Mouse (Mus musculus): ENCODE measurements around the gene Fdps. TPM values are rescaled to one million over a fixed set of nuclear protein-coding genes. Genes with fewer than 3 reads are reported as not detected.

The Fdps gene
- polyA plus RNA-seq, 1 experiment: 81.3 TPM

DNA sequence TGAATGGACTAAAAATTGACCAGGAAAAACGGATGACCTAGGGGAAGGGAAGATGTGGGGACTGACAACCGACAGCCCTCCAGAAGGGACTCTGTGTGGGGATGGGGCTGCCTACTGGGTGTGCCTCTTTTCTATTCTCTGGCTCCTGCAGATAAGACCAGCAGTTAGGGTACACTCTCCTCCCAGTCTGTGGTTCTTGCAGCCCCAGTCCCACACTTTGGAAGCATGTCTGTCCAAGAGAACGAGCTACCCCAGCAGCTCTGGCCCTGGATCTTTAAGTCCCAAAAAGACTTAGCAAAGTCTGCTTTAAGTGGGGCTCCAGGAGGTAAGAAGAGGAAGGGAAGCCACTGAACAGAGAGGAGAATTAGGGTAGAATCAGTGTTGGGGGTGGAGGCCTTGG, 34.2 kb upstream of the Fdps start, which contains the start of gene Pklr:
Gene Pklr, plus strand, starts transcription at position 185 of the 400 bp plus-strand sequence.
- Histone ChIP-seq H3K27me3 (ENCODE audit: control insufficient read depth, insufficient read depth, low read length) (no peaks in the 10 kb centered on the region), H3K4me3 (ENCODE audit: low read depth, low read length) (peak within 1 kb of the TSS; percentile 75), H3K4me1 (ENCODE audit: control insufficient read depth, insufficient read depth, insufficient read length, low read length) (peaks cover 32% of the 10 kb centered on the region), H3K36me3 (ENCODE audit: control insufficient read depth, insufficient read depth, low read length) (peaks cover 5% of the 10 kb centered on the region), H3K27ac (ENCODE audit: insufficient read depth, low read depth, low read length) (peak within 1 kb of the TSS; percentile 91)
- TF ChIP-seq CTCF (IDR thresholded peaks at IDR 0.05; ENCODE audit: extremely low read depth, insufficient read length, insufficient replicate concordance, low read depth, low read length): no peak
- no peak for TF ChIP-seq POLR2A (IDR thresholded peaks at IDR 0.05; ENCODE audit: low read depth, low read length)
- WGBS: 34% methylated on average over 3 of the region's 3 CpGs

DNA sequence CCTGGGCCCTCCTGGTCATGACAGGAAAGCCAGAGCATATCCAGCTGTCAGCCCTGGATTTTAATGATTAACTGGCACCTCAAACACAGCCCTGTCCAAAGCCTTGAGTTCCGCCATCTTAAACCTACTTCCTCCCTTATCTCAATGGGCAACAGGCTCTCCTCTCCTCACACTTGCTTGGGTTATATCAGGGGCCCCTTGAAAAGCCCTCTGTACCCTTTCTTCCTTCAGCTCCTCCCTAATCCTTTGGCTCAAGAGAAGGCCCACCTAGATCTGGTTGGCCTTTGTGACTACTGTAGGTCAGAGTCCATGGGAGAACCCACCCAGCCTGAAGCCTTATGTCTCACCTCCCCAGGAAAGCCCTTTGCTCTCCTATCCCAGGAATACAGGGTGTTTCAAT, 32.0 kb upstream of the Fdps start:
- TF ChIP-seq CTCF (IDR thresholded peaks at IDR 0.05; ENCODE audit: extremely low read depth, insufficient read length, insufficient replicate concordance, low read depth, low read length) (no peak), POLR2A (IDR thresholded peaks at IDR 0.05; ENCODE audit: low read depth, low read length) (no peak)
- Histone ChIP-seq H3K27ac (ENCODE audit: insufficient read depth, low read depth, low read length) (peak overlapping the region; percentile 52), H3K4me3 (ENCODE audit: low read depth, low read length) (no peak overlapping the region), H3K27me3 (ENCODE audit: control insufficient read depth, insufficient read depth, low read length) (no peaks in the 10 kb centered on the region), H3K4me1 (ENCODE audit: control insufficient read depth, insufficient read depth, insufficient read length, low read length) (peaks cover 32% of the 10 kb centered on the region), H3K36me3 (ENCODE audit: control insufficient read depth, insufficient read depth, low read length) (no peaks in the 10 kb centered on the region)
- 27% methylated on average over 1 of the region's 1 CpGs for WGBS

DNA sequence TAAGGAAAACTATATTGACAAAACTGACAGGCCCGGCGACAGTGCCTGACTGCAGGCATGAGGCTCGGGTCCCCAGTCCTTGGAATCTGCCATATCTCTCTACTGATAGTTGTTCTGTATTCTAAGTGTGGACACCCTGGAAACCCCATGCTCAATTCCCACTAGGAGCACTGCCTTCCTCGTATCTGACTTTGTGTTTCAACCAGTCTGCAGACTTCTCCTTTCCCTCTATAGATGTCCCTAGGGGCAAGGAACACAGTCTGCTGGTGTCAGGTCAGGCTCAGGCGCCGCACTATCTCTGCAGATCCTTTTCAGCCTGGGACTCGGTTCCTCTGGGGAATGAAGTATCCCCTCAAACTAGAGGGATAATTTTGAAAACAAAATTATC, 31.3 kb upstream of the Fdps start:
- Histone ChIP-seq H3K36me3 (ENCODE audit: control insufficient read depth, insufficient read depth, low read length) (no peaks in the 10 kb centered on the region), H3K27ac (ENCODE audit: insufficient read depth, low read depth, low read length) (peak overlapping the region; percentile 52), H3K27me3 (ENCODE audit: control insufficient read depth, insufficient read depth, low read length) (no peaks in the 10 kb centered on the region), H3K4me1 (ENCODE audit: control insufficient read depth, insufficient read depth, insufficient read length, low read length) (peaks cover 29% of the 10 kb centered on the region), H3K4me3 (ENCODE audit: low read depth, low read length) (no peak overlapping the region)
- 69% methylated on average over 7 of the region's 7 CpGs for WGBS
- TF ChIP-seq CTCF (IDR thresholded peaks at IDR 0.05; ENCODE audit: extremely low read depth, insufficient read length, insufficient replicate concordance, low read depth, low read length): no peak
- TF ChIP-seq POLR2A (IDR thresholded peaks at IDR 0.05; ENCODE audit: low read depth, low read length): no peak

GRCm38 (mm10) chr3:89132285-89133062, 30.7 kb upstream of the Fdps start:
- Histone ChIP-seq H3K27me3 (ENCODE audit: control insufficient read depth, insufficient read depth, low read length) (no peaks in the 10 kb centered on the region), H3K36me3 (ENCODE audit: control insufficient read depth, insufficient read depth, low read length) (no peaks in the 10 kb centered on the region), H3K4me1 (ENCODE audit: control insufficient read depth, insufficient read depth, insufficient read length, low read length) (peaks cover 29% of the 10 kb centered on the region), H3K27ac (ENCODE audit: insufficient read depth, low read depth, low read length) (no peak overlapping the region), H3K4me3 (ENCODE audit: low read depth, low read length) (peak overlapping the region; percentile 28; the same call in 1 of the 2 replicates)
- 26% methylated on average over 30 of the region's 30 CpGs for WGBS
- TF ChIP-seq CTCF (IDR thresholded peaks at IDR 0.05; ENCODE audit: extremely low read depth, insufficient read length, insufficient replicate concordance, low read depth, low read length) (no peak), POLR2A (IDR thresholded peaks at IDR 0.05; ENCODE audit: low read depth, low read length) (no peak)

DNA sequence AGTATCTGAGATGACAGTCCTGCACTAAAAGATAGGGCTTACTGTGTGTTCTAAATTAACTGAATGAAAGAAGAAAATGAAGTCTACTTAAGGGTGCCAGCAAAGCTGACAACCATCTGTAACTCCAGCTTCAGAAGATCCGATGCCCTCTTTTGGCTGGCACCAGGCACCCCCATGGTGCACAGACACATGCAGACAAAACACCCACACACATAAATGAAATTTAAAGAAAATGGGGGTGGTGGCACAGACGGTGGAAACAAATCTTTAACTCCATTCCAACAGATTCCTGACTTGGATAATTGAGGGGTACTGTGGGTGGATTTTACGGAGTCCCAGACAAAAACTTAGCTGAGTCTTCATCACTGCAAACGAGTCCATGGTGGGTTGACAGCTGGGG, 30.1 kb upstream of the Fdps start:
- no peak overlapping the region for H3K27ac ChIP-seq (ENCODE audit: insufficient read depth, low read depth, low read length)
- TF ChIP-seq POLR2A (IDR thresholded peaks at IDR 0.05; ENCODE audit: low read depth, low read length): no peak
- no peak for TF ChIP-seq CTCF (IDR thresholded peaks at IDR 0.05; ENCODE audit: extremely low read depth, insufficient read length, insufficient replicate concordance, low read depth, low read length)
- 71% methylated on average over 4 of the region's 4 CpGs for WGBS

DNA sequence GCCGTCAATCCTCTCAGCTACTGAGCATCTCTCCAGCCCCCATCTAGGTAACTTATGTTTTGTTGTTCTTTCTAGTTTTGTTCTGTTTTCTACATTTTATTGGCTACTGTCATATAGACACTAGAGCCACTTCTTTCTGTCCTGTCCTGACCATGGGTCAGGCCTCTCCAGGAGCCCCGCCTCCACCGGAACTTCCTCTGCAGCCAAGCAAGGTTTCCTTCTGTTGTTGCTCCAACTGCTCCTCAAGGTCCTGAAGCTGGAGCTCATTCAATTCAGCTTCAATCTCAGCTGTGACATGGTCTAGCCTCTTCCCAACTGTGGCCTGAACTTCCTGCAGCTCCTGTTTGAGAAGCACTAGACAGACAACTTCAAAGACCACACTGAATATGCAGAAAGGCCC, 28.1 kb upstream of the Fdps start:
- Histone ChIP-seq H3K27me3 (ENCODE audit: control insufficient read depth, insufficient read depth, low read length) (no peaks in the 10 kb centered on the region), H3K4me3 (ENCODE audit: low read depth, low read length) (no peak overlapping the region), H3K36me3 (ENCODE audit: control insufficient read depth, insufficient read depth, low read length) (no peaks in the 10 kb centered on the region), H3K4me1 (ENCODE audit: control insufficient read depth, insufficient read depth, insufficient read length, low read length) (peaks cover 24% of the 10 kb centered on the region), H3K27ac (ENCODE audit: insufficient read depth, low read depth, low read length) (no peak overlapping the region)
- 86% methylated on average over 3 of the region's 3 CpGs for WGBS
- no peak for TF ChIP-seq CTCF (IDR thresholded peaks at IDR 0.05; ENCODE audit: extremely low read depth, insufficient read length, insufficient replicate concordance, low read depth, low read length)
- no peak for TF ChIP-seq POLR2A (IDR thresholded peaks at IDR 0.05; ENCODE audit: low read depth, low read length)

More for the DNA sequence above, 30.1 kb upstream of the Fdps start:
- Histone ChIP-seq H3K36me3 (ENCODE audit: control insufficient read depth, insufficient read depth, low read length) (no peaks in the 10 kb centered on the region), H3K27me3 (ENCODE audit: control insufficient read depth, insufficient read depth, low read length) (no peaks in the 10 kb centered on the region), H3K4me1 (ENCODE audit: control insufficient read depth, insufficient read depth, insufficient read length, low read length) (peaks cover 29% of the 10 kb centered on the region), H3K4me3 (ENCODE audit: low read depth, low read length) (no peak overlapping the region)

DNA sequence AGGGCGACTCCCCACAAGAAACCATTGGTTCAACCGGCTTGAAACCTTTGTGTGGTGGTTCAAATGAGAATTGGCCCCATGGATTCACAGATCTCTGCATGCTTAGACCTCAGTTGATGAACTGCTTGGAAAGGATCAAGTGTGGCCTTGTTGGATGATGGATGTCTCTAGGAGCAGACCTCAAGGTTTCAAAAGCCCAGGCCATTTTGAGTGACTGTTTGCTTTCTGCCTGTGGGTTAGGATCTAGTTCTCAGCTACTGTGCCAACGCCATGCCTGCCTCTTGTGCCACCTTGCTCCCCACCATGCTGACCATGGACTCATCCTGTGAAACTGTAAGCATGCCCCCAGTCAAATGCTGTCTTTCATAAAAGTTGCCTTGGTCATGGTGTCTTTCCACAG, 24.2 kb upstream of the Fdps start:
- Histone ChIP-seq H3K36me3 (ENCODE audit: control insufficient read depth, insufficient read depth, low read length) (no peaks in the 10 kb centered on the region), H3K4me1 (ENCODE audit: control insufficient read depth, insufficient read depth, insufficient read length, low read length) (no peaks in the 10 kb centered on the region), H3K27me3 (ENCODE audit: control insufficient read depth, insufficient read depth, low read length) (no peaks in the 10 kb centered on the region), H3K4me3 (ENCODE audit: low read depth, low read length) (no peak overlapping the region), H3K27ac (ENCODE audit: insufficient read depth, low read depth, low read length) (no peak overlapping the region)
- TF ChIP-seq CTCF (IDR thresholded peaks at IDR 0.05; ENCODE audit: extremely low read depth, insufficient read length, insufficient replicate concordance, low read depth, low read length): no peak
- TF ChIP-seq POLR2A (IDR thresholded peaks at IDR 0.05; ENCODE audit: low read depth, low read length): no peak
- 95% methylated on average over 3 of the region's 3 CpGs for WGBS

Measured in small intestine, adult 2 months (tissue).